Mouse (Mus musculus): ENCODE measurements around the gene Mtfp1.

GRCm38 (mm10) chr11:4112861-4113260 is 17.6 kb upstream of the Mtfp1 start:
- TF ChIP-seq POLR2A (IDR thresholded peaks at IDR 0.05; ENCODE audit: borderline replicate concordance, extremely low read depth, insufficient read depth, insufficient read length, poor library complexity, severe bottlenecking) = no peak
- no peak for TF ChIP-seq CTCF (IDR thresholded peaks at IDR 0.05; ENCODE audit: borderline replicate concordance, extremely low read depth, insufficient read depth, insufficient read length)

Data from brain, embryonic 14.5 days (tissue).